Mouse (Mus musculus): Measurements from ENCODE around the gene Prss23. TPM values are rescaled to one million over a fixed set of nuclear protein-coding genes. Genes with fewer than 3 reads are reported as not detected.

Prss23 gene
- polyA plus RNA-seq, 1 experiment: 74.2 TPM

- no peaks in the 10 kb centered on the region for H3K36me3 ChIP-seq (ENCODE audit: control insufficient read depth, insufficient read depth, low read length)
- H3K27ac ChIP-seq (ENCODE audit: insufficient read depth, low read depth, low read length): no peak overlapping the region
- no peak for TF ChIP-seq POLR2A (IDR thresholded peaks at IDR 0.05; ENCODE audit: low read depth, low read length)
- TF ChIP-seq CTCF (IDR thresholded peaks at IDR 0.05; ENCODE audit: extremely low read depth, insufficient read length, insufficient replicate concordance, low read depth, low read length): no peak
- H3K27me3 ChIP-seq (ENCODE audit: control insufficient read depth, insufficient read depth, low read length): no peaks in the 10 kb centered on the region
- no peak overlapping the region for H3K4me3 ChIP-seq (ENCODE audit: low read depth, low read length)
- H3K4me1 ChIP-seq (ENCODE audit: control insufficient read depth, insufficient read depth, insufficient read length, low read length): no peaks in the 10 kb centered on the region
- WGBS: 9% methylated on average over 1 of the region's 1 CpGs
Observed at GRCm38 (mm10) chr7:89477294-89477999, 49.5 kb downstream of the Prss23 start.

GRCm38 (mm10) chr7:89473442-89473841 is 53.5 kb downstream of the Prss23 start:
- Histone ChIP-seq H3K36me3 (ENCODE audit: control insufficient read depth, insufficient read depth, low read length) (no peaks in the 10 kb centered on the region), H3K4me3 (ENCODE audit: low read depth, low read length) (no peak overlapping the region), H3K27ac (ENCODE audit: insufficient read depth, low read depth, low read length) (no peak overlapping the region), H3K4me1 (ENCODE audit: control insufficient read depth, insufficient read depth, insufficient read length, low read length) (no peaks in the 10 kb centered on the region), H3K27me3 (ENCODE audit: control insufficient read depth, insufficient read depth, low read length) (no peaks in the 10 kb centered on the region)
- 36% methylated on average over 4 of the region's 4 CpGs for WGBS
- TF ChIP-seq POLR2A (IDR thresholded peaks at IDR 0.05; ENCODE audit: low read depth, low read length): no peak
- peak; percentile 35; the same call in 1 of the 2 replicates for TF ChIP-seq CTCF (IDR thresholded peaks at IDR 0.05; ENCODE audit: extremely low read depth, insufficient read length, insufficient replicate concordance, low read depth, low read length)

GRCm38 (mm10) chr7:89463775-89464592 is 63.0 kb downstream of the Prss23 start:
- WGBS: 78% methylated on average over 10 of the region's 10 CpGs
- Histone ChIP-seq H3K27me3 (ENCODE audit: control insufficient read depth, insufficient read depth, low read length) (no peaks in the 10 kb centered on the region), H3K4me1 (ENCODE audit: control insufficient read depth, insufficient read depth, insufficient read length, low read length) (no peaks in the 10 kb centered on the region), H3K36me3 (ENCODE audit: control insufficient read depth, insufficient read depth, low read length) (no peaks in the 10 kb centered on the region), H3K4me3 (ENCODE audit: low read depth, low read length) (no peak overlapping the region), H3K27ac (ENCODE audit: insufficient read depth, low read depth, low read length) (no peak overlapping the region)
- TF ChIP-seq POLR2A (IDR thresholded peaks at IDR 0.05; ENCODE audit: low read depth, low read length) (no peak), CTCF (IDR thresholded peaks at IDR 0.05; ENCODE audit: extremely low read depth, insufficient read length, insufficient replicate concordance, low read depth, low read length) (no peak)

GRCm38 (mm10) chr7:89463246-89463645 is 63.7 kb downstream of the Prss23 start:
- Histone ChIP-seq H3K36me3 (ENCODE audit: control insufficient read depth, insufficient read depth, low read length) (no peaks in the 10 kb centered on the region), H3K4me1 (ENCODE audit: control insufficient read depth, insufficient read depth, insufficient read length, low read length) (no peaks in the 10 kb centered on the region), H3K27ac (ENCODE audit: insufficient read depth, low read depth, low read length) (no peak overlapping the region), H3K4me3 (ENCODE audit: low read depth, low read length) (no peak overlapping the region), H3K27me3 (ENCODE audit: control insufficient read depth, insufficient read depth, low read length) (no peaks in the 10 kb centered on the region)
- TF ChIP-seq POLR2A (IDR thresholded peaks at IDR 0.05; ENCODE audit: low read depth, low read length) (no peak), CTCF (IDR thresholded peaks at IDR 0.05; ENCODE audit: extremely low read depth, insufficient read length, insufficient replicate concordance, low read depth, low read length) (no peak)
- 38% methylated on average over 3 of the region's 3 CpGs for WGBS

- Histone ChIP-seq H3K27me3 (ENCODE audit: control insufficient read depth, insufficient read depth, low read length) (no peaks in the 10 kb centered on the region), H3K4me1 (ENCODE audit: control insufficient read depth, insufficient read depth, insufficient read length, low read length) (no peaks in the 10 kb centered on the region), H3K27ac (ENCODE audit: insufficient read depth, low read depth, low read length) (no peak overlapping the region), H3K4me3 (ENCODE audit: low read depth, low read length) (no peak overlapping the region), H3K36me3 (ENCODE audit: control insufficient read depth, insufficient read depth, low read length) (no peaks in the 10 kb centered on the region)
- 80% methylated on average over 5 of the region's 5 CpGs for WGBS
- TF ChIP-seq POLR2A (IDR thresholded peaks at IDR 0.05; ENCODE audit: low read depth, low read length) (no peak), CTCF (IDR thresholded peaks at IDR 0.05; ENCODE audit: extremely low read depth, insufficient read length, insufficient replicate concordance, low read depth, low read length) (no peak)
Observed at GRCm38 (mm10) chr7:89462646-89463207, 64.3 kb downstream of the Prss23 start.

GRCm38 (mm10) chr7:89461351-89461750 is 65.6 kb downstream of the Prss23 start:
- Histone ChIP-seq H3K4me3 (ENCODE audit: low read depth, low read length) (no peak overlapping the region), H3K27me3 (ENCODE audit: control insufficient read depth, insufficient read depth, low read length) (no peaks in the 10 kb centered on the region), H3K4me1 (ENCODE audit: control insufficient read depth, insufficient read depth, insufficient read length, low read length) (no peaks in the 10 kb centered on the region), H3K27ac (ENCODE audit: insufficient read depth, low read depth, low read length) (no peak overlapping the region), H3K36me3 (ENCODE audit: control insufficient read depth, insufficient read depth, low read length) (no peaks in the 10 kb centered on the region)
- WGBS: 78% methylated on average over 3 of the region's 3 CpGs
- no peak for TF ChIP-seq CTCF (IDR thresholded peaks at IDR 0.05; ENCODE audit: extremely low read depth, insufficient read length, insufficient replicate concordance, low read depth, low read length)
- no peak for TF ChIP-seq POLR2A (IDR thresholded peaks at IDR 0.05; ENCODE audit: low read depth, low read length)

- TF ChIP-seq CTCF (IDR thresholded peaks at IDR 0.05; ENCODE audit: extremely low read depth, insufficient read length, insufficient replicate concordance, low read depth, low read length) (no peak), POLR2A (IDR thresholded peaks at IDR 0.05; ENCODE audit: low read depth, low read length) (no peak)
- Histone ChIP-seq H3K4me3 (ENCODE audit: low read depth, low read length) (no peak overlapping the region), H3K27me3 (ENCODE audit: control insufficient read depth, insufficient read depth, low read length) (no peaks in the 10 kb centered on the region), H3K27ac (ENCODE audit: insufficient read depth, low read depth, low read length) (no peak overlapping the region), H3K36me3 (ENCODE audit: control insufficient read depth, insufficient read depth, low read length) (no peaks in the 10 kb centered on the region), H3K4me1 (ENCODE audit: control insufficient read depth, insufficient read depth, insufficient read length, low read length) (no peaks in the 10 kb centered on the region)
Observed at GRCm38 (mm10) chr7:89460911-89461310, 66.1 kb downstream of the Prss23 start.

All from small intestine, adult 2 months (tissue).